Mouse (Mus musculus): ENCODE measurements around the gene Snx29. TPM values are rescaled to one million over a fixed set of nuclear protein-coding genes. Genes with fewer than 3 reads are reported as not detected.

Gene Snx29
- polyA plus RNA-seq, 1 experiment from 2014 or later: 15.3 TPM

GRCm38 (mm10) chr16:11533441-11533840, 210.7 kb downstream of the Snx29 start:
- H3K36me3 ChIP-seq (ENCODE audit: control insufficient read depth, insufficient read depth, low read length): no peaks in the 10 kb centered on the region
- H3K27me3 ChIP-seq (replicated peaks; ENCODE audit: control insufficient read depth, insufficient read depth, low read length): no peaks in the 10 kb centered on the region
- no peak overlapping the region for H3K4me2 ChIP-seq (ENCODE audit: low read length)
- no peak overlapping the region for H3K4me3 ChIP-seq (ENCODE audit: low read length)
- no peak overlapping the region for H3K9ac ChIP-seq (ENCODE audit: low read depth, low read length)
- ATAC-seq: no peak
- 76% methylated on average over 3 of the region's 3 CpGs for WGBS
- H3K4me1 ChIP-seq (ENCODE audit: control insufficient read depth, insufficient read depth, low read depth, low read length): peaks cover 7% of the 10 kb centered on the region
- H3K9me3 ChIP-seq (ENCODE audit: control insufficient read depth, low read length): no peaks in the 10 kb centered on the region
- no peak overlapping the region for H3K27ac ChIP-seq (ENCODE audit: low read depth, low read length)

DNA sequence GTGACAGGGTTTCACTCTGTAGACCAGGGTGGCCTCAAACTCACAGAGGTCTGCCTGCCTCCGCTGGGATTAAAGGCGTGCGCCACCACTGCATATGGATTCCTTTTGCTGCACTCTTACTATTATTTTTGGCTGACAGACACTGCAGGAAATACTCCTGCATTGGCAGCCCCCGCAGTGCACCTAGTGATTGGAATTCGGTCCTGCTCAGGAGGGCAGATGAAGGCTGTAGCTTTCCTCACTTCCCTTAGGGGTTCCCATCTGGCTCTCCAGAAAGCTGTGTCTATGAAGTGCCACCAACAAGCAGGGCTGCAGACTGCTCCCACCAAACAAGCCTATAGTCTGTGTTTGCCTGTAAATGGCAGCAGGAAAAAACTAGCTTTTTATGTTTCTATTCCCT, 215.0 kb downstream of the Snx29 start:
- H3K27me3 ChIP-seq (replicated peaks; ENCODE audit: control insufficient read depth, insufficient read depth, low read length): no peaks in the 10 kb centered on the region
- H3K9ac ChIP-seq (ENCODE audit: low read depth, low read length): no peak overlapping the region
- H3K9me3 ChIP-seq (ENCODE audit: control insufficient read depth, low read length): no peaks in the 10 kb centered on the region
- H3K27ac ChIP-seq (ENCODE audit: low read depth, low read length): peak overlapping the region; percentile 19; the same call in 1 of the 2 replicates
- H3K4me2 ChIP-seq (ENCODE audit: low read length): no peak overlapping the region
- no peaks in the 10 kb centered on the region for H3K4me1 ChIP-seq (ENCODE audit: control insufficient read depth, insufficient read depth, low read depth, low read length)
- H3K36me3 ChIP-seq (ENCODE audit: control insufficient read depth, insufficient read depth, low read length): no peaks in the 10 kb centered on the region
- H3K4me3 ChIP-seq (ENCODE audit: low read length): no peak overlapping the region
- WGBS: 46% methylated on average over 5 of the region's 5 CpGs
- no peak for ATAC-seq

GRCm38 (mm10) chr16:11538191-11538590, 215.5 kb downstream of the Snx29 start:
- ATAC-seq: no peak
- H3K4me1 ChIP-seq (ENCODE audit: control insufficient read depth, insufficient read depth, low read depth, low read length): no peaks in the 10 kb centered on the region
- H3K9me3 ChIP-seq (ENCODE audit: control insufficient read depth, low read length): no peaks in the 10 kb centered on the region
- H3K27me3 ChIP-seq (replicated peaks; ENCODE audit: control insufficient read depth, insufficient read depth, low read length): no peaks in the 10 kb centered on the region
- H3K27ac ChIP-seq (ENCODE audit: low read depth, low read length): no peak overlapping the region; the same call in 1 of the 2 replicates
- H3K36me3 ChIP-seq (ENCODE audit: control insufficient read depth, insufficient read depth, low read length): no peaks in the 10 kb centered on the region
- H3K9ac ChIP-seq (ENCODE audit: low read depth, low read length): no peak overlapping the region
- no peak overlapping the region for H3K4me2 ChIP-seq (ENCODE audit: low read length)
- 60% methylated on average over 3 of the region's 3 CpGs for WGBS
- H3K4me3 ChIP-seq (ENCODE audit: low read length): no peak overlapping the region

DNA sequence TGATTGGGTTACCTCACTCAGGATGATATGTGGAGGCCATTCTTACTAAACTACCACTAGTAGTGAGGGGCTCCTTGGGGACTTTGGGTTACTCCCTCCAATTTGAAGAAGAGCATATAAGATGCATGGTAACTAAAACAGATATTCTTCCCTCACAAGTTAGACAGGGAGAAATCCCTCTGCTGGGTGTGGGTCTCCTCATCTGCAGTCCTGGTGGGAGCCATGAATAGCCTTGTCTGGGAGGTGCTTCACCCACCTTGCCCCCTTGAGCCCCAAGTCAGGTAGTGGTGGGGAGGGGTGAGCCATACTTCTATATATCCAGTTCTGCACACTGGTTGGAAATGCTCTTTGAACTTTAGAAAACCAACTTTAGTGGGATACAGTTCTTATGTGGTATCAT, 218.3 kb downstream of the Snx29 start:
- no peaks in the 10 kb centered on the region for H3K9me3 ChIP-seq (ENCODE audit: control insufficient read depth, low read length)
- no peak overlapping the region for H3K4me2 ChIP-seq (ENCODE audit: low read length)
- no peak for ATAC-seq
- no peaks in the 10 kb centered on the region for H3K4me1 ChIP-seq (ENCODE audit: control insufficient read depth, insufficient read depth, low read depth, low read length)
- H3K36me3 ChIP-seq (ENCODE audit: control insufficient read depth, insufficient read depth, low read length): no peaks in the 10 kb centered on the region
- no peak overlapping the region for H3K27ac ChIP-seq (ENCODE audit: low read depth, low read length)
- no peaks in the 10 kb centered on the region for H3K27me3 ChIP-seq (replicated peaks; ENCODE audit: control insufficient read depth, insufficient read depth, low read length)
- no peak overlapping the region for H3K9ac ChIP-seq (ENCODE audit: low read depth, low read length)
- no peak overlapping the region for H3K4me3 ChIP-seq (ENCODE audit: low read length)

DNA sequence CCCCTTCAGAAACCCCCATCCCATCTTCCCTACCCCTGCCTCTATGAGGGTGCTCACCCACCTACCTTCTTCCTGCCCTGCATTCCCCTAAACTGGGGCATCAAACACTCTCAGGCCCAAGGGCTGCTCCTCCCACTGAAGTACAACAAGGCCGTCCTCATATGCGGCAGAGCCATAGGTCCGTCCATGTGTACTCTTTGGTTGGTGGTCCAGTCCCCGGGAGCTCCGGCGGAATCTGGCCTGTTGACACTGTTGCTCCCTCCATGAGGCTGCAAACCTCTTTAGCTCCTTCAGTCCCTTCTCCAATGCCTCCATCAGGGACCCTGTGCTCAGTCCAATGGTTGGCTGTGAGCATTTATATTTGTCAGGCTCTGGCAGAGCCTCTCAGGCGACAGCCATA, 219.1 kb downstream of the Snx29 start:
- no peak overlapping the region for H3K27ac ChIP-seq (ENCODE audit: low read depth, low read length)
- H3K4me3 ChIP-seq (ENCODE audit: low read length): no peak overlapping the region
- no peaks in the 10 kb centered on the region for H3K27me3 ChIP-seq (replicated peaks; ENCODE audit: control insufficient read depth, insufficient read depth, low read length)
- H3K36me3 ChIP-seq (ENCODE audit: control insufficient read depth, insufficient read depth, low read length): no peaks in the 10 kb centered on the region
- H3K4me1 ChIP-seq (ENCODE audit: control insufficient read depth, insufficient read depth, low read depth, low read length): no peaks in the 10 kb centered on the region
- H3K9me3 ChIP-seq (ENCODE audit: control insufficient read depth, low read length): no peaks in the 10 kb centered on the region
- H3K9ac ChIP-seq (ENCODE audit: low read depth, low read length): no peak overlapping the region
- WGBS: 89% methylated on average over 7 of the region's 7 CpGs
- no peak overlapping the region for H3K4me2 ChIP-seq (ENCODE audit: low read length)
- ATAC-seq: no peak

GRCm38 (mm10) chr16:11550043-11550725, 227.5 kb downstream of the Snx29 start:
- WGBS: 93% methylated on average over 8 of the region's 8 CpGs
- Histone ChIP-seq H3K27ac (ENCODE audit: low read depth, low read length) (no peak overlapping the region), H3K4me3 (ENCODE audit: low read length) (no peak overlapping the region), H3K27me3 (replicated peaks; ENCODE audit: control insufficient read depth, insufficient read depth, low read length) (no peaks in the 10 kb centered on the region), H3K4me1 (ENCODE audit: control insufficient read depth, insufficient read depth, low read depth, low read length) (no peaks in the 10 kb centered on the region), H3K9me3 (ENCODE audit: control insufficient read depth, low read length) (no peaks in the 10 kb centered on the region), H3K36me3 (ENCODE audit: control insufficient read depth, insufficient read depth, low read length) (no peaks in the 10 kb centered on the region), H3K9ac (ENCODE audit: low read depth, low read length) (no peak overlapping the region), H3K4me2 (ENCODE audit: low read length) (no peak overlapping the region)
- no peak for ATAC-seq

GRCm38 (mm10) chr16:11561714-11562113, 239.0 kb downstream of the Snx29 start:
- Histone ChIP-seq H3K27me3 (replicated peaks; ENCODE audit: control insufficient read depth, insufficient read depth, low read length) (no peaks in the 10 kb centered on the region), H3K4me3 (ENCODE audit: low read length) (no peak overlapping the region), H3K36me3 (ENCODE audit: control insufficient read depth, insufficient read depth, low read length) (no peaks in the 10 kb centered on the region), H3K27ac (ENCODE audit: low read depth, low read length) (no peak overlapping the region), H3K9me3 (ENCODE audit: control insufficient read depth, low read length) (no peaks in the 10 kb centered on the region), H3K4me2 (ENCODE audit: low read length) (no peak overlapping the region), H3K4me1 (ENCODE audit: control insufficient read depth, insufficient read depth, low read depth, low read length) (peaks cover 4% of the 10 kb centered on the region), H3K9ac (ENCODE audit: low read depth, low read length) (no peak overlapping the region)
- no peak for ATAC-seq
- 92% methylated on average over 2 of the region's 2 CpGs for WGBS

GRCm38 (mm10) chr16:11563846-11564245, 241.1 kb downstream of the Snx29 start:
- no peaks in the 10 kb centered on the region for H3K9me3 ChIP-seq (ENCODE audit: control insufficient read depth, low read length)
- no peak overlapping the region for H3K4me3 ChIP-seq (ENCODE audit: low read length)
- no peak overlapping the region for H3K27ac ChIP-seq (ENCODE audit: low read depth, low read length)
- no peaks in the 10 kb centered on the region for H3K27me3 ChIP-seq (replicated peaks; ENCODE audit: control insufficient read depth, insufficient read depth, low read length)
- H3K4me2 ChIP-seq (ENCODE audit: low read length): no peak overlapping the region
- 38% methylated on average over 4 of the region's 4 CpGs for WGBS
- H3K4me1 ChIP-seq (ENCODE audit: control insufficient read depth, insufficient read depth, low read depth, low read length): peaks cover 4% of the 10 kb centered on the region
- no peak for ATAC-seq
- no peaks in the 10 kb centered on the region for H3K36me3 ChIP-seq (ENCODE audit: control insufficient read depth, insufficient read depth, low read length)
- no peak overlapping the region for H3K9ac ChIP-seq (ENCODE audit: low read depth, low read length)

DNA sequence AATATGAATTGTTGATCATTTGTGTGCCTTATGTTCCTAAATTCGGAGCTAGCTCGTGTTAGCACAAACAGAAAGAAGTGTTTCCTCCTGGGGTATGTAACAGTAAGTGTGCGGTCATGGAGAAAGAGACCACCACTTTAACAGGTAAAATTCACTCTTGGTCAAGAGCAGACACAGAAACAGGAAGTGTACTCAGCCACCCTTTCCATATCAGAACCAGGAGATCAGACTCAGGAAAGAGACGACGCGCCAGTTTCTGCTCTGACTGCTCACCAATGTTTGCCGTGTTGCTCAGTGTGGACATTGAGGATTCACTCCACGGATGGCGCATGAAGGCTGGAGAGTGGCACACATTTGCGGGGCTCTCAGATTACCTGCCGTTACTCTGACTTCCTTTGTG, 242.4 kb downstream of the Snx29 start:
- WGBS: 83% methylated on average over 11 of the region's 11 CpGs
- no peaks in the 10 kb centered on the region for H3K36me3 ChIP-seq (ENCODE audit: control insufficient read depth, insufficient read depth, low read length)
- H3K9ac ChIP-seq (ENCODE audit: low read depth, low read length): no peak overlapping the region
- no peaks in the 10 kb centered on the region for H3K27me3 ChIP-seq (replicated peaks; ENCODE audit: control insufficient read depth, insufficient read depth, low read length)
- no peak overlapping the region for H3K4me3 ChIP-seq (ENCODE audit: low read length)
- no peak for ATAC-seq
- peaks cover 4% of the 10 kb centered on the region for H3K4me1 ChIP-seq (ENCODE audit: control insufficient read depth, insufficient read depth, low read depth, low read length)
- H3K27ac ChIP-seq (ENCODE audit: low read depth, low read length): no peak overlapping the region
- H3K9me3 ChIP-seq (ENCODE audit: control insufficient read depth, low read length): no peaks in the 10 kb centered on the region
- H3K4me2 ChIP-seq (ENCODE audit: low read length): no peak overlapping the region

Measured in hindbrain, embryonic 16.5 days (tissue).